Mouse (Mus musculus) lung, postnatal 0 days (tissue): ENCODE data around the gene Ilf2.

ENCODE experiments used
- CTCF ChIP-seq: IDR thresholded peaks from 2 replicates; pipeline ENCODE4 v1.5.1; 2016; ENCODE audit warnings: antibody characterized with exemption, mild to moderate bottlenecking
- EP300 ChIP-seq: IDR thresholded peaks from 2 replicates; pipeline ENCODE4 v1.6.1; 2016; ENCODE audit warnings: antibody characterized with exemption, mild to moderate bottlenecking, control low read depth

GRCm38 (mm10) chr3:90488576-90488975 is 12.7 kb downstream of the Ilf2 start:
- TF ChIP-seq CTCF: no peak
- no peak for TF ChIP-seq EP300
